Mouse (Mus musculus) myocyte (in vitro differentiated cells): ENCODE results near the gene Arhgap15. TPM values are rescaled to one million over a fixed set of nuclear protein-coding genes. Genes with fewer than 3 reads are reported as not detected.

ENCODE experiments used
- H3K27me3 ChIP-seq: one replicate; pipeline ENCODE4 v1.6.1; 2011; ENCODE audit not compliant: control insufficient read depth, insufficient read depth, insufficient read length
- H3K36me3 ChIP-seq: one replicate; pipeline ENCODE4 v1.6.1; 2011; ENCODE audit not compliant: control insufficient read depth, insufficient read depth
- H3K4me2 ChIP-seq: one replicate; pipeline ENCODE4 v1.6.1; 2011; ENCODE audit warnings: low read depth, control low read depth
- H3K4me3 ChIP-seq: one replicate; pipeline ENCODE4 v1.5.1; 2011; ENCODE audit warnings: mild to moderate bottlenecking, control low read depth, moderate library complexity
- H3K79me2 ChIP-seq: one replicate; pipeline ENCODE4 v1.6.1; 2011; ENCODE audit not compliant: control insufficient read depth, insufficient read depth
- H3ac ChIP-seq: one replicate; pipeline ENCODE4 v1.6.1; 2011; ENCODE audit not compliant: control insufficient read depth, insufficient read length
- CEBPB ChIP-seq: IDR thresholded peaks from 2 replicates; pipeline ENCODE4 v1.6.1; 2011; ENCODE audit warnings: mild to moderate bottlenecking, moderate library complexity; ENCODE audit not compliant: poor library complexity, insufficient read depth, severe bottlenecking
- E2F4 ChIP-seq: IDR thresholded peaks from one replicate; pipeline ENCODE4 v1.6.1; 2011; ENCODE audit warnings: mild to moderate bottlenecking, control low read depth, moderate library complexity; ENCODE audit not compliant: insufficient read depth
- MAX ChIP-seq: IDR thresholded peaks from one replicate; pipeline ENCODE4 v1.6.1; 2011; ENCODE audit warnings: low read depth, mild to moderate bottlenecking, control low read depth
- MYOD1 ChIP-seq, 3 experiments: IDR thresholded peaks; one replicate each; pipeline ENCODE4 v1.6.1; 2011; ENCODE audit warnings: control low read depth in 2 of 3, low read depth in 2 of 3, mild to moderate bottlenecking in 2 of 3, moderate library complexity in 1 of 3; ENCODE audit not compliant: insufficient read length in 2 of 3, control insufficient read depth in 1 of 3
- MYOG ChIP-seq, 3 experiments: IDR thresholded peaks; one replicate each; pipeline ENCODE4 v1.6.1; 2011; ENCODE audit warnings: control low read depth in 2 of 3, low read depth in 2 of 3, mild to moderate bottlenecking in 2 of 3; ENCODE audit not compliant: insufficient read length in 2 of 3, control insufficient read depth in 1 of 3, insufficient read depth in 1 of 3
- POLR2A ChIP-seq: IDR thresholded peaks from one replicate; pipeline ENCODE4 v1.6.1; 2011; ENCODE audit warnings: low read depth, mild to moderate bottlenecking, control low read depth, moderate library complexity; ENCODE audit not compliant: insufficient read length
- POLR2AphosphoS2 ChIP-seq: IDR thresholded peaks from one replicate; pipeline ENCODE4 v1.6.1; 2011; ENCODE audit warnings: low read depth, control low read depth; ENCODE audit not compliant: insufficient read length
- REST ChIP-seq: IDR thresholded peaks from one replicate; pipeline ENCODE4 v1.6.1; 2011; ENCODE audit warnings: mild to moderate bottlenecking, control low read depth, moderate library complexity; ENCODE audit not compliant: insufficient read depth, insufficient read length
- SRF ChIP-seq: IDR thresholded peaks from one replicate; pipeline ENCODE4 v1.6.1; 2011; ENCODE audit warnings: low read depth; ENCODE audit not compliant: control insufficient read depth, insufficient read length
- TCF12 ChIP-seq: IDR thresholded peaks from one replicate; pipeline ENCODE4 v1.6.1; 2011; ENCODE audit warnings: mild to moderate bottlenecking, control low read depth; ENCODE audit not compliant: poor library complexity, insufficient read depth, severe bottlenecking
- TCF3 ChIP-seq: IDR thresholded peaks from one replicate; pipeline ENCODE4 v1.6.1; 2011; ENCODE audit warnings: low read depth, control low read depth; ENCODE audit not compliant: insufficient read length
- USF1 ChIP-seq: IDR thresholded peaks from one replicate; pipeline ENCODE4 v1.6.1; 2011; ENCODE audit warnings: low read depth, mild to moderate bottlenecking, control low read depth, moderate library complexity
- polyA plus RNA-seq: library from polyadenylated mRNA; unstranded; fragments of >200 nt; fragmentation: generic; extraction: Trizol; gene quantifications from one replicate; pipeline ENCODE4 v1.2.1, GENCODE M21; 2012; ENCODE audit warnings: missing spikeins

The Arhgap15 gene
- polyA plus RNA-seq, 1 experiment, result not detected

GRCm38 (mm10) chr2:44346184-44346583, 597.6 kb downstream of the Arhgap15 start:
- TF ChIP-seq POLR2AphosphoS2 (no peak), TCF12 (no peak), USF1 (no peak), CEBPB (no peak), SRF (no peak)
- H3K36me3 ChIP-seq, result no peaks in the 10 kb centered on the region
- no peak overlapping the region for H3K4me2 ChIP-seq
- no peaks in the 10 kb centered on the region for H3K27me3 ChIP-seq
- H3K79me2 ChIP-seq, result no peaks in the 10 kb centered on the region
- H3ac ChIP-seq, result no peak overlapping the region
- H3K4me3 ChIP-seq, result no peak overlapping the region

- Histone ChIP-seq H3K36me3 (no peaks in the 10 kb centered on the region), H3K4me2 (no peak overlapping the region), H3ac (no peak overlapping the region), H3K27me3 (no peaks in the 10 kb centered on the region), H3K4me3 (no peak overlapping the region), H3K79me2 (no peaks in the 10 kb centered on the region)
- no peak for TF ChIP-seq CEBPB
- no peak for TF ChIP-seq E2F4
- TF ChIP-seq MYOD1 (IDR thresholded peaks at IDR 0.05; ENCODE audit: control insufficient read depth in 1 of 3, insufficient read length in 2 of 3, low read depth in 2 of 3), result no peak
- TF ChIP-seq TCF12, result no peak
- no peak for TF ChIP-seq MAX
- TF ChIP-seq POLR2A, result no peak
- no peak for TF ChIP-seq USF1
- no peak for TF ChIP-seq REST
- TF ChIP-seq TCF3, result no peak
- TF ChIP-seq MYOG (IDR thresholded peaks at IDR 0.05; ENCODE audit: control insufficient read depth in 1 of 3, insufficient read depth in 1 of 3, insufficient read length in 2 of 3, low read depth in 2 of 3), result no peak
- TF ChIP-seq SRF, result no peak
- no peak for TF ChIP-seq POLR2AphosphoS2
These were observed 599.2 kb downstream of the Arhgap15 start for GRCm38 (mm10) chr2:44347781-44348180.

- Histone ChIP-seq H3K4me3 (no peak overlapping the region), H3ac (no peak overlapping the region), H3K4me2 (no peak overlapping the region), H3K36me3 (no peaks in the 10 kb centered on the region), H3K79me2 (no peaks in the 10 kb centered on the region), H3K27me3 (no peaks in the 10 kb centered on the region)
- no peak for TF ChIP-seq POLR2A
- TF ChIP-seq MAX, result no peak
- no peak for TF ChIP-seq POLR2AphosphoS2
These were observed 600.5 kb downstream of the Arhgap15 start for GRCm38 (mm10) chr2:44349101-44349500.

- H3K27me3 ChIP-seq, result no peaks in the 10 kb centered on the region
- no peaks in the 10 kb centered on the region for H3K79me2 ChIP-seq
- no peak for TF ChIP-seq MAX
- TF ChIP-seq CEBPB, result no peak
- TF ChIP-seq POLR2AphosphoS2, result no peak
- TF ChIP-seq POLR2A, result no peak
- TF ChIP-seq REST, result no peak
- no peak for TF ChIP-seq TCF12
- TF ChIP-seq MYOG (IDR thresholded peaks at IDR 0.05; ENCODE audit: control insufficient read depth in 1 of 3, insufficient read depth in 1 of 3, insufficient read length in 2 of 3, low read depth in 2 of 3), result no peak
- no peak for TF ChIP-seq MYOD1 (IDR thresholded peaks at IDR 0.05; ENCODE audit: control insufficient read depth in 1 of 3, insufficient read length in 2 of 3, low read depth in 2 of 3)
- TF ChIP-seq SRF, result no peak
- TF ChIP-seq E2F4, result no peak
- no peak for TF ChIP-seq TCF3
- no peak for TF ChIP-seq USF1
- H3K4me3 ChIP-seq, result no peak overlapping the region
- no peaks in the 10 kb centered on the region for H3K36me3 ChIP-seq
- no peak overlapping the region for H3ac ChIP-seq
- no peak overlapping the region for H3K4me2 ChIP-seq
These were observed 604.3 kb downstream of the Arhgap15 start for GRCm38 (mm10) chr2:44352885-44353284.

GRCm38 (mm10) chr2:44353594-44353993, 605.0 kb downstream of the Arhgap15 start:
- Histone ChIP-seq H3K79me2 (no peaks in the 10 kb centered on the region), H3K36me3 (no peaks in the 10 kb centered on the region), H3K27me3 (no peaks in the 10 kb centered on the region), H3K4me3 (no peak overlapping the region), H3ac (no peak overlapping the region), H3K4me2 (no peak overlapping the region)
- no peak for TF ChIP-seq USF1
- no peak for TF ChIP-seq MAX
- no peak for TF ChIP-seq MYOD1 (IDR thresholded peaks at IDR 0.05; ENCODE audit: control insufficient read depth in 1 of 3, insufficient read length in 2 of 3, low read depth in 2 of 3)
- no peak for TF ChIP-seq CEBPB
- no peak for TF ChIP-seq E2F4
